26 mouse cellular contexts compared by ENCODE assay signal in genomic region chr19:47285581-47285980, GRCm38 (mm10).
DNase-seq lines count a peak whose midpoint lies in the region; ATAC-seq and TF ChIP-seq lines count a peak whose summit lies in the region.
"Had no signal": no experiment of that assay in that cellular context is flagged by ENCODE, and none has a peak within 500 bp of the region (broad histone marks: within the 10 kb centered on the region; RNA-seq: fewer than 3 reads in every experiment).

No protein-coding gene starts in this region.

- H3K4me3 ChIP-seq in forebrain, embryonic 10.5 days: no peak overlapping the region
- H3K4me3 ChIP-seq in forebrain, embryonic 14.5 days (ENCODE audit: low read depth, low read length): no peak overlapping the region
- H3K4me3 ChIP-seq in E14TG2a.4 (replicated peaks; ENCODE audit: low read length) (peak overlapping the region; percentile 48), ES-E14 (ENCODE audit: insufficient read depth in 1 of 2, low read depth in 1 of 2, low read length in 2 of 2, poor library complexity in 1 of 2, severe bottlenecking in 1 of 2) (no peak overlapping the region)
- no peak overlapping the region for H3K4me3 ChIP-seq in embryonic facial prominence, embryonic 10.5 days
- H3K4me3 ChIP-seq: embryonic facial prominence, embryonic 13.5 days; erythroblast, embryonic 14.5 days; forebrain, embryonic 13.5 days; hindbrain, embryonic 15.5 days had no signal

- 68% methylated on average over 6 of the region's 6 CpGs for WGBS in forebrain, embryonic 10.5 days
- WGBS in forebrain, embryonic 14.5 days: 71% methylated on average over 6 of the region's 6 CpGs
- 81% methylated on average over 6 of the region's 6 CpGs for WGBS in embryonic facial prominence, embryonic 10.5 days

- peak overlapping the region; percentile 68; the same call in 1 of the 2 replicates for H3K27ac ChIP-seq in forebrain, embryonic 10.5 days
- no peak overlapping the region for H3K27ac ChIP-seq in forebrain, embryonic 14.5 days (ENCODE audit: low read depth, low read length)
- no peak overlapping the region for H3K27ac ChIP-seq in ES-E14 (ENCODE audit: insufficient read depth, low read depth, low read length, poor library complexity, severe bottlenecking)
- H3K27ac ChIP-seq in embryonic facial prominence, embryonic 10.5 days (replicated peaks): peak overlapping the region; percentile 14; the same call in 1 of the 2 replicates
- H3K27ac ChIP-seq: embryonic facial prominence, embryonic 13.5 days; forebrain, embryonic 13.5 days; hindbrain, embryonic 15.5 days had no signal

- no peaks in the 10 kb centered on the region for H3K9me3 ChIP-seq in forebrain, embryonic 10.5 days
- H3K9me3 ChIP-seq in forebrain, embryonic 14.5 days (replicated peaks; ENCODE audit: control insufficient read depth, low read length): no peaks in the 10 kb centered on the region
- H3K9me3 ChIP-seq in E14TG2a.4 (ENCODE audit: low read length): no peaks in the 10 kb centered on the region
- H3K9me3 ChIP-seq in ES-E14 (ENCODE audit: control insufficient read depth, insufficient read depth, low read depth, low read length): no peaks in the 10 kb centered on the region
- H3K9me3 ChIP-seq in embryonic facial prominence, embryonic 10.5 days: no peaks in the 10 kb centered on the region
- H3K9me3 ChIP-seq: embryonic facial prominence, embryonic 13.5 days; forebrain, embryonic 13.5 days; G1E; hindbrain, embryonic 15.5 days had no signal

- no peak overlapping the region for H3K9ac ChIP-seq in forebrain, embryonic 14.5 days (ENCODE audit: low read length)
- no peak overlapping the region for H3K9ac ChIP-seq in ES-E14 (ENCODE audit: insufficient read depth, low read depth, low read length, poor library complexity, severe bottlenecking)
- H3K9ac ChIP-seq: embryonic facial prominence, embryonic 13.5 days; forebrain, embryonic 13.5 days; forebrain, postnatal 0 days; hindbrain, embryonic 15.5 days had no signal

- peaks cover 65% of the 10 kb centered on the region for H3K36me3 ChIP-seq in forebrain, embryonic 10.5 days (replicated peaks)
- peaks cover 21% of the 10 kb centered on the region; the same call in 1 of the 2 replicates for H3K36me3 ChIP-seq in forebrain, embryonic 14.5 days (ENCODE audit: control insufficient read depth, insufficient read depth, low read length)
- H3K36me3 ChIP-seq in E14TG2a.4 (ENCODE audit: insufficient read depth, low read length) (peaks cover 51% of the 10 kb centered on the region), ES-E14 (ENCODE audit: control insufficient read depth, insufficient read depth, low read length, poor library complexity, severe bottlenecking) (peaks cover 3% of the 10 kb centered on the region; the same call in 1 of the 2 replicates)
- H3K36me3 ChIP-seq in embryonic facial prominence, embryonic 10.5 days (replicated peaks): peaks cover 93% of the 10 kb centered on the region
- H3K36me3 ChIP-seq: G1E; hindbrain, embryonic 15.5 days had no signal

- H3K4me1 ChIP-seq in forebrain, embryonic 10.5 days: peaks cover 40% of the 10 kb centered on the region
- H3K4me1 ChIP-seq in forebrain, embryonic 14.5 days (ENCODE audit: control insufficient read depth, insufficient read depth, low read length): no peaks in the 10 kb centered on the region
- H3K4me1 ChIP-seq in E14TG2a.4 (replicated peaks; ENCODE audit: low read depth, low read length): peaks cover 72% of the 10 kb centered on the region
- peaks cover 8 to 12% of the 10 kb centered on the region in 2 experiments; a peak in 3 of 4 replicates for H3K4me1 ChIP-seq in ES-E14 (ENCODE audit: control insufficient read depth in 2 of 2, insufficient read depth in 2 of 2, low read length in 2 of 2, poor library complexity in 1 of 2)
- peaks cover 53% of the 10 kb centered on the region for H3K4me1 ChIP-seq in embryonic facial prominence, embryonic 10.5 days
- H3K4me1 ChIP-seq: forebrain, embryonic 13.5 days had no signal

- ATAC-seq in forebrain, embryonic 14.5 days: no peak
- ATAC-seq: activated CD4-positive, CD25-positive, alpha-beta regulatory T cell, adult 4 months; forebrain, embryonic 13.5 days; forebrain, postnatal 0 days; intestine, postnatal 0 days; Patski had no signal

- DNase-seq in forebrain, embryonic 10.5 days (ENCODE audit: extremely low spot score, low spot score): no peak
- no peak for DNase-seq in forebrain, embryonic 14.5 days (ENCODE audit: low spot score)
- peak; percentile 46 for DNase-seq in ES-E14 (ENCODE audit: low read depth, low spot score)
- DNase-seq in embryonic facial prominence, embryonic 10.5 days (ENCODE audit: low spot score): no peak
- DNase-seq in heart, adult 11 months: no peak
- no peak for DNase-seq in frontal cortex, adult 2 months (ENCODE audit: extremely low spot score in 1 of 2, low spot score in 1 of 2)
- DNase-seq in natural killer cell, adult 2 months (ENCODE audit: low spot score in 2 of 2): no peak
- DNase-seq: adrenal gland, adult 8-10 months; adrenal gland, postnatal 25 days; cerebellum, adult 18-20 months; cerebellum, adult 9-10 months; cerebellum, postnatal 14 days; forebrain, postnatal 0 days; gastrocnemius, postnatal 25 days; heart, postnatal 36 days; kidney, adult 2 months had no signal

- in situ Hi-C loops in ES-E14 (cut with MboI; ENCODE audit: low sequenced_read_pairs in 2 of 2, unreplicated experiment in 2 of 2): no loop called here

- H3K27me3 ChIP-seq in forebrain, embryonic 10.5 days (ENCODE audit: poor library complexity, severe bottlenecking): peaks cover 24% of the 10 kb centered on the region
- H3K27me3 ChIP-seq in forebrain, embryonic 14.5 days (replicated peaks; ENCODE audit: control insufficient read depth, insufficient read depth, low read length): no peaks in the 10 kb centered on the region
- H3K27me3 ChIP-seq in E14TG2a.4 (ENCODE audit: insufficient read depth, low read length): no peaks in the 10 kb centered on the region
- no peaks in the 10 kb centered on the region for H3K27me3 ChIP-seq in embryonic facial prominence, embryonic 10.5 days (replicated peaks; ENCODE audit: low read depth, poor library complexity, severe bottlenecking)
- H3K27me3 ChIP-seq: embryonic facial prominence, embryonic 13.5 days; forebrain, embryonic 13.5 days; hindbrain, embryonic 15.5 days; Patski had no signal

- no peak overlapping the region for H3K4me2 ChIP-seq in forebrain, embryonic 14.5 days (ENCODE audit: low read length)
- H3K4me2 ChIP-seq: embryonic facial prominence, embryonic 13.5 days; forebrain, embryonic 13.5 days; heart, embryonic 11.5 days; hindbrain, embryonic 15.5 days had no signal

- no peak for TF ChIP-seq CTCF in E14TG2a.4 (conservative IDR thresholded peaks at IDR 0.05; ENCODE audit: low read length)

TF ChIP-seq in ES-E14, 5 proteins besides CTCF, POLR2A, EP300 and RAD21:
- no peak for TF ChIP-seq HCFC1 (IDR thresholded peaks at IDR 0.05; ENCODE audit: borderline replicate concordance, insufficient read depth, low read length)

Comparison
In these comparisons a context has a peak if more than half of its experiments do, and no peak if none do; other contexts are left out.
1. H3K27ac ChIP-seq: peak in forebrain, embryonic 10.5 days (single experiment) and embryonic facial prominence, embryonic 10.5 days (single experiment); none in forebrain, embryonic 14.5 days (single experiment) and ES-E14 (single experiment).